Mouse (Mus musculus) adrenal gland, adult 10 weeks (tissue): ENCODE measurements around the gene Colgalt2. TPM values are rescaled to one million over a fixed set of nuclear protein-coding genes. Genes with fewer than 3 reads are reported as not detected.

Source experiments
- polyA plus RNA-seq: library from polyadenylated mRNA; stranded (reverse); fragments of 350-450 nt; fragmentation: Illumina TruSeq; extraction: RNeasy Lipid Tissue Mini Kit (QIAGEN cat#74804); gene quantifications from one replicate; pipeline ENCODE4 v1.2.3, GENCODE M21; 2014; ENCODE audit warnings: low read depth, low replicate concordance

Colgalt2 gene
- 6.1 TPM for polyA plus RNA-seq

GRCm38 (mm10) chr1:152399790-152400555 lies at the start of gene Colgalt2:
Colgalt2 (plus strand) TSS chr1:152399830.

GRCm38 (mm10) chr1:152386188-152386835 lies 13.3 kb upstream of the Colgalt2 start, which contains the start of gene Tsen15:
Tsen15 (minus strand) TSS chr1:152386688.

Other genes starting within 250 kb of the Colgalt2 start
- 33.7 TPM for gene Tsen15, start 13.1 kb upstream of the Colgalt2 start, polyA plus RNA-seq